Mouse (Mus musculus) T-cell, adult 2 months (primary cell): ENCODE results near the gene Mlana.

ENCODE experiments used
- DNase-seq: peaks from one replicate; pipeline ENCODE4 v3.0.0; 2022; ENCODE audit warnings: low spot score

Gene Mlana

GRCm38 (mm10) chr19:29753939-29754338 lies 56.3 kb downstream of the Mlana start:
- no peak for DNase-seq
